Mouse (Mus musculus): ENCODE measurements at regions not wholly inside any gene's neighbourhood (a gene's known extent, or its start where the extent isn't known, plus 50 kb on each side); places are given as distances from the start of the nearest gene placed in this dataset.
A peak's percentile ranks its signal among the peaks of the same experiment; 100 is the strongest.

DNA sequence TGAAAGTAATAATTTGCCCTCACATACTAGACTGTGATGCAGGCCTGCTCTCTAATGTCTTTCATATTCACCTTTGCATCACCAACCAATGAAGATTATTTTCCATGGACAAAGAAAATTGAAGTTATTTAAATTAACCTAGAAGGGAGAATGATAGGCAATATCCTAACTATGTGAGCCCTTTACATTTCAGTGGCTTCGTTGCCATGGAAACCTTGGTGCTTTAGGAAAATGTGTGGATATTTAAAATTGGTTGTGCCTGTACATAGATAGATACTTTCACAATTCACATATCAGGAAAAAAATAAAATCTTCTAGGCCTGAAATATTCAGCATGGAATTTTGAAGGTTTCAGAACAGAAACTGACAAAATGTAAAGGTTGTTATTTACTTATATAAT is 1080.6 kb upstream of the Gm8797 start:
- no peak for TF ChIP-seq FOSL1 (IDR thresholded peaks at IDR 0.05; ENCODE audit: insufficient read depth, low read length, poor library complexity, severe bottlenecking)
- TF ChIP-seq USF1 (IDR thresholded peaks at IDR 0.05; ENCODE audit: low read depth) = no peak
- no peak for TF ChIP-seq MYOD1 (IDR thresholded peaks at IDR 0.05; ENCODE audit: control insufficient read depth, insufficient read length, low read depth)
- TF ChIP-seq CEBPB (IDR thresholded peaks at IDR 0.05; ENCODE audit: low read depth) = no peak
- TF ChIP-seq MAX (IDR thresholded peaks at IDR 0.05) = no peak
- no peak for TF ChIP-seq MYOG (IDR thresholded peaks at IDR 0.05; ENCODE audit: control insufficient read depth, extremely low read depth, insufficient read length)
- TF ChIP-seq CTCF (IDR thresholded peaks at IDR 0.05; ENCODE audit: control insufficient read depth, insufficient read depth, insufficient read length) = no peak
- Histone ChIP-seq H3K36me3 (ENCODE audit: control insufficient read depth, insufficient read depth) (no peaks in the 10 kb centered on the region), H3K4me3 (ENCODE audit: insufficient read depth, poor library complexity, severe bottlenecking) (no peak overlapping the region), H3ac (ENCODE audit: control insufficient read depth, insufficient read length, low read depth) (no peak overlapping the region), H3K27me3 (ENCODE audit: control insufficient read depth, insufficient read depth, insufficient read length) (no peaks in the 10 kb centered on the region), H3K79me3 (ENCODE audit: low read depth) (no peaks in the 10 kb centered on the region), H3K79me2 (ENCODE audit: control insufficient read depth, insufficient read depth) (no peaks in the 10 kb centered on the region)

DNA sequence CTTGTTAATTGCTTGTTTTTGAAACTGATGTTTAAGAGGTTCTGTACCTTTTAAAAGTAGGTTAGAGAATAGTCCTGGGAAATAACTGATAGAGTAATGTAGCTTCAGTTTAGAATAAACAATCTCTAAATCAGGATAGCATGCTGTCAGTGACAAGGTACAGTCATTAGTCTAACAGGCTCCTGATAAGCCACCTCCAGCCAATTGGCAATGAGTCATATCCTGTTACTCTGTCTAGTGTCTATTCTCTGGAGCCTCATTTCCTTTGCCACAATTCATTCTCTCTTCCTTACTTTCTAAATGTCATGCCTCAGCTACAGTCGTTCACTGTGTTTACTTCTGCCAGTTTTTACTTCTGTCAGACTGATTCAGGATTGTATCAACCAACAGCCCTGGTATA is 1061.1 kb upstream of the Gm8797 start:
- Histone ChIP-seq H3K79me2 (ENCODE audit: control insufficient read depth, insufficient read depth) (no peaks in the 10 kb centered on the region), H3K36me3 (ENCODE audit: control insufficient read depth, insufficient read depth) (no peaks in the 10 kb centered on the region), H3K27me3 (ENCODE audit: control insufficient read depth, insufficient read depth, insufficient read length) (no peaks in the 10 kb centered on the region), H3K4me3 (ENCODE audit: insufficient read depth, poor library complexity, severe bottlenecking) (no peak overlapping the region), H3ac (ENCODE audit: control insufficient read depth, insufficient read length, low read depth) (no peak overlapping the region), H3K79me3 (ENCODE audit: low read depth) (no peaks in the 10 kb centered on the region)
- TF ChIP-seq FOSL1 (IDR thresholded peaks at IDR 0.05; ENCODE audit: insufficient read depth, low read length, poor library complexity, severe bottlenecking) = peak; percentile 86
- TF ChIP-seq MYOG (IDR thresholded peaks at IDR 0.05; ENCODE audit: control insufficient read depth, extremely low read depth, insufficient read length) = no peak
